Mouse (Mus musculus): ENCODE measurements around the gene Phkg2. TPM values are rescaled to one million over a fixed set of nuclear protein-coding genes. Genes with fewer than 3 reads are reported as not detected.
"Not testable (repeated sequence)": the region's sequence is repeated elsewhere in the genome, so short reads cannot be mapped to it uniquely, and the experiment has no call there.

The Phkg2 gene
- polyA plus RNA-seq, 1 experiment from 2014 or later = 19.3 TPM

DNA sequence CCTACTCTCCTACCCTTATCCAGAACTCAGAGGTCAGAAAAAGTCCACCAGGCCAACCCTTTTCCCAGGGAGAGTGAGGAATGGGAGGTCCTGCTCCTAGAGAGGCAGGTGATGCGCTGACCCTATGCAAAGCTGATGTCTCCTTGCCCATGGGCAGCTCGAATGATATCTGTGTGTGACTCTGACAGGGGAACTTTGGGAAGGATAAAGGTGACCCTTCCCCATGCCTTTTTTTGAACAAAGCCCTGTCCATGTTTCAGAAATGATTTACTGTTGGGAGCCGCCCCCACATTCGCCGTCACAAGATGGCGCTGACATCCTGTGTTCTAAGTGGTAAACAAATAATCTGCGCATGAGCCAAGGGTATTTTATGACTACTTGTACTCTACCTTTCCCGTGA lies 45.3 kb downstream of the Phkg2 start:
- H3K27me3 ChIP-seq; H3K9ac ChIP-seq; ATAC-seq (ENCODE audit: low read depth); H3K9me3 ChIP-seq (replicated peaks); H3K4me2 ChIP-seq; H3K36me3 ChIP-seq; H3K27ac ChIP-seq; H3K4me3 ChIP-seq (replicated peaks); DNase-seq: not testable (repeated sequence)
- WGBS (ENCODE audit: insufficient replicate concordance) = 90% methylated on average over 7 of the region's 8 CpGs
- H3K4me1 ChIP-seq (replicated peaks) = peaks cover 22% of the 10 kb centered on the region

DNA sequence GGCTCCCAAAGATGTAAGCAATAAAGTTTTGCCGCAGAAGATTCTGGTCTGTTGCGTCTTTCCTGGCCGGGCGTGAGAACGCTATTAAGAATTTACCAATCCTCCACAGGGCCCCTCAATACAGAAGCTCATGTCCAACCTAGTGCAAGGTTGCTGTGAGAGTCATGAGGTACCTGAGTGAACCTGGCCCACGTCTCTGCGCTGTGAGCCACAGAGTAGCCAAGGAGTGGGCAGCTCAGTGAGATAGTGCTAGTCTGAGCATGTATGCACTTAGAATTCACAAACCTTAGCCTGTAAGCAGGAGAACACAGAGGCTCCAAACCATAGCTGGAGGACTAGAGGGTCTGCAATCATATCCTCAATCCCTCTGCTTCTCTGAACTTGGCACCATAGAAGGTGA lies 52.9 kb downstream of the Phkg2 start:
- peak overlapping the region; percentile 35 for H3K4me3 ChIP-seq (replicated peaks)
- no peaks in the 10 kb centered on the region for H3K9me3 ChIP-seq (replicated peaks)
- WGBS (ENCODE audit: insufficient replicate concordance) = 88% methylated on average over 7 of the region's 7 CpGs
- ATAC-seq (ENCODE audit: low read depth) (peak; percentile 16), DNase-seq (no peak)
- peak overlapping the region; percentile 74 for H3K27ac ChIP-seq
- H3K9ac ChIP-seq = 0 out of 2 replicates have a peak overlapping the region, but pooled peaks have one; percentile 10
- peak overlapping the region; percentile 64 for H3K4me2 ChIP-seq
- no peaks in the 10 kb centered on the region for H3K27me3 ChIP-seq
- peaks cover 20% of the 10 kb centered on the region for H3K4me1 ChIP-seq (replicated peaks)
- no peaks in the 10 kb centered on the region for H3K36me3 ChIP-seq

DNA sequence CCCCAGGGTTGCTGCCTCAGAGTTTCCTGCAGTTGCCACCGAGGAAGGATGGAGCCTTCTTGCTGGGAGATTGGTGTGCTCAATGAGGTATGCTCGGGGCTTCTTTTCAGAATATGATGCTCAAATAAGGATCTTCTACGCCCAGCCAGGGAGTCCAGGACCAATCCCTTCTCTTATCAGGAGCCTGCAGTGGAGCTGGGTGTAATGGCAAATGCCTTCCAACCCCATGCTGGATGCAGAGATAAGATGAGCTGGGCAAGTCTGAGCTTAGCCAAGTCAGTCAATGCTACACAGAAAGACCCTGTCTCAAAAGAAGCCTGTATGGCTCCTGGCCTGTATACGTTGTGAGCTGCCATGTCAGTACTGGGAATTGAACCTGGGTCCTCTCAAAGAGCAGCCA lies 53.3 kb downstream of the Phkg2 start:
- no peaks in the 10 kb centered on the region for H3K36me3 ChIP-seq
- peak overlapping the region; percentile 64 for H3K4me2 ChIP-seq
- peak; percentile 81 for DNase-seq
- peaks cover 20% of the 10 kb centered on the region for H3K4me1 ChIP-seq (replicated peaks)
- WGBS (ENCODE audit: insufficient replicate concordance) = 26% methylated on average over 4 of the region's 4 CpGs
- no peaks in the 10 kb centered on the region for H3K9me3 ChIP-seq (replicated peaks)
- 0 out of 2 replicates have a peak overlapping the region, but pooled peaks have one; percentile 10 for H3K9ac ChIP-seq
- H3K27ac ChIP-seq = peak overlapping the region; percentile 74
- H3K27me3 ChIP-seq = no peaks in the 10 kb centered on the region
- H3K4me3 ChIP-seq (replicated peaks) = peak overlapping the region; percentile 35
- ATAC-seq (ENCODE audit: low read depth) = peak; percentile 100

GRCm38 (mm10) chr7:127628646-127629045 lies 55.5 kb downstream of the Phkg2 start:
- H3K27me3 ChIP-seq = 0 out of 2 replicates have a peak, but pooled peaks cover 2% of the 10 kb centered on the region
- H3K36me3 ChIP-seq = no peaks in the 10 kb centered on the region
- H3K4me1 ChIP-seq (replicated peaks) = peaks cover 20% of the 10 kb centered on the region
- no peak overlapping the region for H3K27ac ChIP-seq
- ATAC-seq (ENCODE audit: low read depth) (no peak), DNase-seq (no peak)
- WGBS (ENCODE audit: insufficient replicate concordance) = 65% methylated on average over 5 of the region's 5 CpGs
- H3K9ac ChIP-seq = no peak overlapping the region
- H3K9me3 ChIP-seq (replicated peaks) = no peaks in the 10 kb centered on the region
- H3K4me3 ChIP-seq (replicated peaks) = no peak overlapping the region
- H3K4me2 ChIP-seq = no peak overlapping the region

DNA sequence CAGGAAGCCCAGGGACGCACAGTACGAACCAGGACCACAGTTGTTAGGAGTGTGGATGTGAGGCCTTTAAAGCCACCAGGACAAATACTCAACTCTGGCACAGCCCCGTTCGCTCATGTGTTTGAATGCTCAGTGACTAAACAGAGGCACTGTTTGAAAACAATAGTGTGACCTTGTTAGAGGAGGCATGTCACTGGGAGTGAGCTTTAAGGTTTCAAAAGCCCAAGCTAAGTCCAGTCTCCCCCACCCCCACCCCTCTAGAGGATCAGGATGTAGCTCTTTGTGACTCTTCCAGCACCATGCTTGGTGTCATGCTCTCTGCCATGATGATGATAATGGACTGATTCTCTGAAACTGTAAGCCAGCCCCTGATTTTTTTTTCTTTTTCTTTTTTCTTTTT lies 58.3 kb downstream of the Phkg2 start:
- no peak overlapping the region for H3K4me2 ChIP-seq
- ATAC-seq (ENCODE audit: low read depth) (no peak), DNase-seq (no peak)
- H3K36me3 ChIP-seq = no peaks in the 10 kb centered on the region
- WGBS (ENCODE audit: insufficient replicate concordance) = 78% methylated on average over 4 of the region's 4 CpGs
- peaks cover 19% of the 10 kb centered on the region for H3K27me3 ChIP-seq
- H3K9ac ChIP-seq = no peak overlapping the region
- H3K4me1 ChIP-seq (replicated peaks) = peaks cover 14% of the 10 kb centered on the region
- no peak overlapping the region for H3K27ac ChIP-seq
- no peaks in the 10 kb centered on the region for H3K9me3 ChIP-seq (replicated peaks)
- H3K4me3 ChIP-seq (replicated peaks) = no peak overlapping the region

Other genes with a start within 250 kb of the Phkg2 start
- 3.1 and 3.5 TPM in 2 replicates for gene Zfp768, start 227.8 kb upstream of the Phkg2 start, polyA plus RNA-seq (2015; fragmentation: Nextera tagmentation; extraction: Ambion mirVana)
- 1.7 and 2.1 TPM in 2 replicates for gene Zfp747, start 197.3 kb upstream of the Phkg2 start, polyA plus RNA-seq (2015; fragmentation: Nextera tagmentation; extraction: Ambion mirVana)
- 1.3 and 1.4 TPM in 2 replicates for gene 9130019O22Rik, start 186.2 kb upstream of the Phkg2 start, polyA plus RNA-seq (2015; fragmentation: Nextera tagmentation; extraction: Ambion mirVana)
- 1.3 and 1.4 TPM in 2 replicates for gene E430018J23Rik, start 179.7 kb upstream of the Phkg2 start, polyA plus RNA-seq (2015; fragmentation: Nextera tagmentation; extraction: Ambion mirVana)
- 1.1 and 1.8 TPM in 2 replicates for gene Zfp764, start 166.5 kb upstream of the Phkg2 start, polyA plus RNA-seq (2015; fragmentation: Nextera tagmentation; extraction: Ambion mirVana)
- gene Zfp688, start 151.3 kb upstream of the Phkg2 start, polyA plus RNA-seq (2015; fragmentation: Nextera tagmentation; extraction: Ambion mirVana) = 9.1 and 10.4 TPM in 2 replicates
- 2.2 and 2.4 TPM in 2 replicates for gene Zfp689, start 124.2 kb upstream of the Phkg2 start, polyA plus RNA-seq (2015; fragmentation: Nextera tagmentation; extraction: Ambion mirVana)
- 19.4 and 24.0 TPM in 2 replicates for gene Prr14, start 113.7 kb upstream of the Phkg2 start, polyA plus RNA-seq (2015; fragmentation: Nextera tagmentation; extraction: Ambion mirVana)
- 3.6 and 3.7 TPM in 2 replicates for gene Fbrs, start 94.1 kb upstream of the Phkg2 start, polyA plus RNA-seq (2015; fragmentation: Nextera tagmentation; extraction: Ambion mirVana)
- 12.6 and 14.5 TPM in 2 replicates for gene Srcap, start 61.4 kb upstream of the Phkg2 start, polyA plus RNA-seq (2015; fragmentation: Nextera tagmentation; extraction: Ambion mirVana)
- gene Gm42715, start 53.8 kb upstream of the Phkg2 start, polyA plus RNA-seq (2015; fragmentation: Nextera tagmentation; extraction: Ambion mirVana) = 6.1 TPM in 2 replicates
- 3.3 and 4.0 TPM in 2 replicates for gene Tmem265, start 11.9 kb upstream of the Phkg2 start, polyA plus RNA-seq (2015; fragmentation: Nextera tagmentation; extraction: Ambion mirVana)
- gene Ccdc189, start 15.3 kb downstream of the Phkg2 start, polyA plus RNA-seq (2015; fragmentation: Nextera tagmentation; extraction: Ambion mirVana) = 7.3 TPM in 2 replicates
- gene Rnf40, start 15.4 kb downstream of the Phkg2 start, polyA plus RNA-seq (2015; fragmentation: Nextera tagmentation; extraction: Ambion mirVana) = 18.8 and 25.3 TPM in 2 replicates
- gene Zfp629, start 42.5 kb downstream of the Phkg2 start, polyA plus RNA-seq (2015; fragmentation: Nextera tagmentation; extraction: Ambion mirVana) = 1.6 and 1.8 TPM in 2 replicates
- 26.9 and 28.9 TPM in 2 replicates for gene Bcl7c, start 135.6 kb downstream of the Phkg2 start, polyA plus RNA-seq (2015; fragmentation: Nextera tagmentation; extraction: Ambion mirVana)
- 1.8 and 2.2 TPM in 2 replicates for gene Ctf1, start 139.4 kb downstream of the Phkg2 start, polyA plus RNA-seq (2015; fragmentation: Nextera tagmentation; extraction: Ambion mirVana)
- gene Ctf2, start 158.8 kb downstream of the Phkg2 start, polyA plus RNA-seq (2015; fragmentation: Nextera tagmentation; extraction: Ambion mirVana) = 0.07 and 0.16 TPM in 2 replicates
- gene Fbxl19, start 171.2 kb downstream of the Phkg2 start, polyA plus RNA-seq (2015; fragmentation: Nextera tagmentation; extraction: Ambion mirVana) = 3.1 and 3.3 TPM in 2 replicates
- 11.2 and 11.4 TPM in 2 replicates for gene Orai3, start 196.5 kb downstream of the Phkg2 start, polyA plus RNA-seq (2015; fragmentation: Nextera tagmentation; extraction: Ambion mirVana)
- 8.4 and 9.0 TPM in 2 replicates for gene Setd1a, start 203.3 kb downstream of the Phkg2 start, polyA plus RNA-seq (2015; fragmentation: Nextera tagmentation; extraction: Ambion mirVana)
- not detected in 2 replicates for gene Gm49388, start 212.3 kb downstream of the Phkg2 start, polyA plus RNA-seq (2015; fragmentation: Nextera tagmentation; extraction: Ambion mirVana)
- 37.8 and 39.3 TPM in 2 replicates for gene Hsd3b7, start 227.3 kb downstream of the Phkg2 start, polyA plus RNA-seq (2015; fragmentation: Nextera tagmentation; extraction: Ambion mirVana)